Mouse (Mus musculus) limb, embryonic 12.5 days (tissue): ENCODE results near the gene Aspscr1. TPM values are rescaled to one million over a fixed set of nuclear protein-coding genes. Genes with fewer than 3 reads are reported as not detected.
"Not testable (repeated sequence)": the region's sequence is repeated elsewhere in the genome, so short reads cannot be mapped to it uniquely, and the experiment has no call there.

Experiments used
- ATAC-seq: fragments of 200-750 bp; cut with Nextera tagmentation; 2 replicates; pipeline ENCODE4 v1.8.0; 2017; ENCODE audit warnings: low read depth, moderate TSS enrichment; ENCODE audit not compliant: insufficient number of reproducible peaks, insufficient read depth, low FRiP score, low TSS enrichment
- H3K27ac ChIP-seq: fragments of 300-500 bp; sonication (generic); 2 replicates; pipeline ENCODE4 v1.5.1; 2016; ENCODE audit warnings: mild to moderate bottlenecking, moderate library complexity
- H3K27me3 ChIP-seq: fragments of 300-500 bp; sonication (generic); 2 replicates; pipeline ENCODE4 v1.6.1; 2016; ENCODE audit warnings: mild to moderate bottlenecking, moderate library complexity
- H3K36me3 ChIP-seq: fragments of 300-500 bp; sonication (generic); 2 replicates; pipeline ENCODE4 v1.6.1; 2016; ENCODE audit warnings: mild to moderate bottlenecking, moderate library complexity
- H3K4me1 ChIP-seq: fragments of 300-500 bp; sonication (generic); replicated peaks from 2 replicates; pipeline ENCODE4 v1.6.1; 2016
- H3K4me2 ChIP-seq: fragments of 300-500 bp; sonication (generic); 2 replicates; pipeline ENCODE4 v1.6.1; 2016; ENCODE audit warnings: mild to moderate bottlenecking, moderate library complexity
- H3K4me3 ChIP-seq: fragments of 300-500 bp; sonication (generic); replicated peaks from 2 replicates; pipeline ENCODE4 v1.5.1; 2016; ENCODE audit warnings: mild to moderate bottlenecking
- H3K9ac ChIP-seq: fragments of 300-500 bp; sonication (generic); replicated peaks from 2 replicates; pipeline ENCODE4 v1.6.1; 2016; ENCODE audit warnings: mild to moderate bottlenecking, moderate library complexity
- H3K9me3 ChIP-seq: fragments of 300-500 bp; sonication (generic); 2 replicates; pipeline ENCODE4 v1.6.1; 2016; ENCODE audit warnings: mild to moderate bottlenecking, moderate library complexity
- WGBS: fragments of 180-500 bp; shearing (Covaris S2); methylation state at CpG from one replicate; pipeline ENCODE4 v1.1.7; 2016; 5-methylcytosine and 5-hydroxymethylcytosine counted together
- polyA plus RNA-seq: library from polyadenylated mRNA; unstranded; fragments of >200 nt; fragmentation: Nextera tagmentation; extraction: Ambion mirVana; gene quantifications from 2 replicates; pipeline ENCODE4 v1.2.1, GENCODE M21; 2016

The Aspscr1 gene
- polyA plus RNA-seq, 1 experiment from 2014 or later = 149 TPM

DNA sequence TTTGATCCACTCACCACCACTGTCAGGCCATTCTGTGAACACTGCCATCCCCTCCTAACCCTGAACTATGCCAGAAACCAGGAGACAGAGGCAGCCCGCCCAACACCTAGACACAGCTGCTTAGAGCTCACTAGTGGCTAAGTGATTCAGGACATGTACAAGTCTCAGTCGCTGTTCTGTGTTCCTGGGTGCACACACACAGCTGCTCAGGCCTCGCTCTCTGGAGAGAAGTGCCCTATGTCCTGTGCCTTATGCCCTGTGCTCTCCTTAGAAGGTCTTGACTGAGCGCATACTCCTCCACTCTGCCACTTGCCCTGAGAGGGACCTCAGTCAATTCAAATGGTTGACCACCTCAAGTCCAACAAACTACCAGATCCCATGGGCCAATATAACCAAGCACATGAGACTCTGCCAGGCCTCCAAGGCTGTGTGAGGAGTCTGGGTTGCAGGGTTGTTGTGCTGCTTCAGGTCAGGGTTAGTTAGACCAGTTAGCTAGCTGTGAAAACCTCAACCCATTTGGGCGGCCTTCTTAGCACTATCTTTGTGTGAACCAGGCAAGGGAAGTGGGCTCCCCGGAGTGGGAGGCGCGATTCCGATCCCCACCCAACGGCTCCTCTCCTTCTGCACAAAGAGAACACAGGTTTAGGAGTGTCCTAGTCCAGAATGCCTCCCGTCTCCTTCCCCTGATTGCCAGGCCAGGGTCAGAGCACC lies 55.9 kb downstream of the Aspscr1 start:
- no peak overlapping the region for H3K9ac ChIP-seq

GRCm38 (mm10) chr11:120729432-120730050 lies 56.8 kb downstream of the Aspscr1 start:
- 3% methylated on average over 18 of the region's 21 CpGs for WGBS
- Histone ChIP-seq H3K4me3 (peak overlapping the region; percentile 15), H3K4me1 (peaks cover 17% of the 10 kb centered on the region), H3K4me2 (peak overlapping the region; percentile 46)
- not testable (repeated sequence) for H3K9ac ChIP-seq, H3K27ac ChIP-seq, ATAC-seq, H3K36me3 ChIP-seq, H3K27me3 ChIP-seq, H3K9me3 ChIP-seq

More for the DNA sequence above, 55.9 kb downstream of the Aspscr1 start:
- Histone ChIP-seq H3K27ac (no peak overlapping the region), H3K4me3 (peak overlapping the region; percentile 15; the same call in 1 of the 2 replicates), H3K27me3 (peaks cover 4% of the 10 kb centered on the region; the same call in 1 of the 2 replicates), H3K4me2 (peak overlapping the region; percentile 46), H3K4me1 (peaks cover 17% of the 10 kb centered on the region), H3K36me3 (peaks cover 4% of the 10 kb centered on the region), H3K9me3 (no peaks in the 10 kb centered on the region)
- ATAC-seq = no peak
- 76% methylated on average over 11 of the region's 11 CpGs for WGBS

- 88% methylated on average over 10 of the region's 10 CpGs for whole genome bisulfite sequencing
- Histone ChIP-seq H3K9me3 (no peaks in the 10 kb centered on the region), H3K4me3 (no peak overlapping the region), H3K9ac (no peak overlapping the region), H3K27ac (no peak overlapping the region), H3K36me3 (peaks cover 2% of the 10 kb centered on the region; the same call in 1 of the 2 replicates), H3K4me1 (peaks cover 17% of the 10 kb centered on the region), H3K27me3 (peaks cover 3% of the 10 kb centered on the region; the same call in 1 of the 2 replicates), H3K4me2 (no peak overlapping the region)
- ATAC-seq = no peak
These were observed 57.6 kb downstream of the Aspscr1 start for GRCm38 (mm10) chr11:120730331-120730870.

DNA sequence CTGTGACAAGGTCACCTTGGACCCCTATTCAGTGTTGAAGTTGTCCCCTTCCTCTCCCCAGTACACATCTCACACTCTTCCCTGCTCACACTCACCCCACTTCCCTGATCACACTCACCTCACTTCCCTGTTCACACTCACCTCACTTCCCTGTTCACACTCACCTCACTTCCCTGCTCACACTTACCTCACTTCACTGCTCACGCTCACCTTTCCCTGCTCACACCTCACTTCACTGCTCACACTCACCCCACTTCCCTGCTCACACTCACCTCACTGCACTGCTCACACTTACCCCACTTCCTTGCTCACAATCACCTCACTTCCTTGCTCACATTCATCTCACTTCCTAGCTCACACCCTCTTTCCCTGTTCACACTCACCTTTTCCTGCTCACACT lies 58.6 kb downstream of the Aspscr1 start:
- 89% methylated on average over 1 of the region's 1 CpGs for WGBS
- H3K9ac ChIP-seq = no peak overlapping the region
- ATAC-seq = no peak
- H3K36me3 ChIP-seq = no peaks in the 10 kb centered on the region
- peaks cover 3% of the 10 kb centered on the region; the same call in 1 of the 2 replicates for H3K27me3 ChIP-seq
- H3K4me2 ChIP-seq = no peak overlapping the region
- H3K27ac ChIP-seq = peak overlapping the region; percentile 78
- peaks cover 15% of the 10 kb centered on the region for H3K4me1 ChIP-seq
- H3K4me3 ChIP-seq = no peak overlapping the region
- H3K9me3 ChIP-seq = no peaks in the 10 kb centered on the region

- 68% methylated on average over 12 of the region's 12 CpGs for WGBS
- Histone ChIP-seq H3K9me3 (no peaks in the 10 kb centered on the region), H3K4me3 (no peak within 1 kb of the TSS), H3K36me3 (no peaks in the 10 kb centered on the region), H3K4me1 (peaks cover 9% of the 10 kb centered on the region), H3K27me3 (peaks cover 3% of the 10 kb centered on the region; the same call in 1 of the 2 replicates), H3K27ac (peak within 1 kb of the TSS; percentile 78), H3K9ac (no peak within 1 kb of the TSS), H3K4me2 (peak within 1 kb of the TSS; percentile 10; the same call in 1 of the 2 replicates)
- ATAC-seq = no peak
These were observed 59.3 kb downstream of the Aspscr1 start, which contains the start of gene Cbr2 for GRCm38 (mm10) chr11:120731858-120732680. Cbr2 (minus strand) TSS chr11:120732114.

DNA sequence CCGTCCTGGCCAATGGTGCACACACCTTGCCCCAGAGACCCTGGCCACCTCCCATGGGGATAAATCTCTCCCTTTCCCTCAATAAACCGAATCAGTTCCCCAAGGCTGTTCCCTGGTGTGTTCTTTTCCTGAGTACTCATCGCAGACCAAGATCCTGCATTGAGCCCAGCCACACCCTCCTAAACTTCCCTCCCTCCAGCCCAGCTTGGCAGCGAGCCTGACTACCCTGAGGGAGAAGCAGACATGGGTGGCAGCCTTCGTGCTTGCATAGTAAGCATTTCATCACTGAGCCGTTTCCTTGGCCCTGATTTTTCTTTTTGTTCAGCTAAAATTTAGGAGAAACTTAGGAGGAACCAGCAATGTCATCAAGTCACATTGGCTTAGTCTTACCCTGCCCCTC lies 60.7 kb downstream of the Aspscr1 start:
- Histone ChIP-seq H3K4me1 (peaks cover 9% of the 10 kb centered on the region), H3K9ac (no peak overlapping the region), H3K4me3 (no peak overlapping the region), H3K36me3 (no peaks in the 10 kb centered on the region), H3K27me3 (peaks cover 3% of the 10 kb centered on the region; the same call in 1 of the 2 replicates), H3K9me3 (no peaks in the 10 kb centered on the region), H3K4me2 (no peak overlapping the region), H3K27ac (no peak overlapping the region)
- WGBS = 69% methylated on average over 6 of the region's 6 CpGs
- no peak for ATAC-seq

GRCm38 (mm10) chr11:120736424-120736823 lies 63.7 kb downstream of the Aspscr1 start:
- Histone ChIP-seq H3K4me1 (no peaks in the 10 kb centered on the region; the same call in 1 of the 2 replicates), H3K27me3 (no peaks in the 10 kb centered on the region; the same call in 1 of the 2 replicates), H3K4me3 (no peak overlapping the region), H3K4me2 (no peak overlapping the region), H3K9me3 (no peaks in the 10 kb centered on the region), H3K36me3 (no peaks in the 10 kb centered on the region), H3K9ac (no peak overlapping the region), H3K27ac (no peak overlapping the region)
- no peak for ATAC-seq
- WGBS = 76% methylated on average over 6 of the region's 6 CpGs

DNA sequence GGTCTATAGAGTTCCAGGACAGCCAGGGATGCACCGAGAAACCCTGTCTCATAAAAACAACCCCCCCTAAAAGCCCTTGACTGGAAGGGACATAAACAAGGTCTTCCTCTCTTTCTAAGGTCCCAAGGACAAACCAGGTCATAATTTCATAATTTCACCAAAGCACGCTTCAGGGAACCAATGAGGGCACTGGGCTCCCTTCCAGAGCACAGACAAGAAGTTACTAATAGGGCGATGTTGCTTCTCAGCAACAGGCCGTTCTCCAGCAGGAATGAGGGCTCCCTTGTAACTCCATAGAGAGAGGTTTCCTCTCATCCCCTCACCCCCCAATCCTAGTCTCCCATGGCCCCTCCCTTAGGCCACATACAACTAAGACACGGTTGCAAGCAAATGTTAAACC lies 68.2 kb downstream of the Aspscr1 start:
- no peak overlapping the region for H3K4me2 ChIP-seq
- no peaks in the 10 kb centered on the region; the same call in 1 of the 2 replicates for H3K27me3 ChIP-seq
- 90% methylated on average over 5 of the region's 5 CpGs for WGBS
- no peaks in the 10 kb centered on the region for H3K4me1 ChIP-seq
- ATAC-seq = no peak
- no peak overlapping the region for H3K27ac ChIP-seq
- H3K4me3 ChIP-seq = no peak overlapping the region
- no peaks in the 10 kb centered on the region for H3K36me3 ChIP-seq
- no peaks in the 10 kb centered on the region for H3K9me3 ChIP-seq
- no peak overlapping the region for H3K9ac ChIP-seq

DNA sequence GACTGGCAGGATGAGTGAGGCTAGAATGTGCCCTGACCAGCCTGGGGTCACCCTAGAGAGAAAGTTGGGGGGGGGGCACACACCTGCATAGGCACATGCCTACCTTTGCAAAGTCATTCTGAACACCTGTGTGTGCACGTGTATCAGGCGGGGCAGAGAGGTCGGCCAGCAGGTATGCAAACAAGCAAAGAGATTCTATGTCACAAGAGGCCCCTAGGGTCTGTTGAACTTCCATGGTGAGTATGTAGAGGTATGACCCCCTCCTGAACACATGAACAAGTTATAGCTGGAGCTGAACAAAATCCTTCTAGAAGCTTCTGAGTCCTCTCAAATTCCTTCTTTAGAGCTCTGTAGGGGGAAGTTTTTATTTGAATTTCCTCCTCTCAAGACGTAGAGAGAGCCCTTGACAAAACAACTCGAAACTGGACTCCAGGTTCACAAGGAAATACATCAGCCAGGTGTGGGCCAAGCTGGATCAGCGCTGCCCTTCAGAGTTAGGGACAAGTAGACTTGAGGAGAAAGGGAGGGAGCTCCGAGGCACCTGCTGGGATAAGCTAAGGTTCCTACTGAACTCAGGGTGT lies 71.4 kb downstream of the Aspscr1 start:
- WGBS = 70% methylated on average over 7 of the region's 7 CpGs
- Histone ChIP-seq H3K36me3 (no peaks in the 10 kb centered on the region), H3K27ac (no peak overlapping the region), H3K4me2 (no peak overlapping the region), H3K27me3 (no peaks in the 10 kb centered on the region), H3K9ac (no peak overlapping the region), H3K4me3 (no peak overlapping the region), H3K9me3 (no peaks in the 10 kb centered on the region), H3K4me1 (no peaks in the 10 kb centered on the region)
- no peak for ATAC-seq

DNA sequence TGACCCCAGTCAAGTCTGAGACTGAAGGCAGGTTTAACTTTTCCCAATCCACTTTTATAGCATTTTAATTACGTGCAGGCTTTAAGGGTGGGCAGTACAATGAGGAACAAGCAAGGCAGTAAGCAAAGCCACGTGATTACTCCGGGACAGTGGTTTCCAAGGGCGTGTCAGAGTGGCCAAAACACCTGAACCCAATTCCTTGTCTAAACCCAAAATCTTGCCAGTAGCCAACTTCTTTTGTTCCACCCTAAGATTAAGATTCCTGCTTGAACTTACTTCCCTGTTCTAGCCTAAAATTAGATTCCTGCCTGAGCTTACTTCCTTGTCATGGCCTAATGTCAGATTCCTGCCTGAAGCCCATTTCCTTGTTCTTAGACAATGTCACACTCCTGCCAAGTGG lies 75.2 kb downstream of the Aspscr1 start:
- 43% methylated on average over 4 of the region's 4 CpGs for WGBS
- no peak overlapping the region for H3K9ac ChIP-seq
- H3K36me3 ChIP-seq = no peaks in the 10 kb centered on the region
- H3K4me2 ChIP-seq = no peak overlapping the region
- no peak overlapping the region for H3K4me3 ChIP-seq
- H3K4me1 ChIP-seq = no peaks in the 10 kb centered on the region
- ATAC-seq = no peak
- no peaks in the 10 kb centered on the region for H3K27me3 ChIP-seq
- H3K9me3 ChIP-seq = no peaks in the 10 kb centered on the region
- no peak overlapping the region for H3K27ac ChIP-seq
